Mouse (Mus musculus): ENCODE data around the gene Ptprr.

Gene Ptprr

GRCm38 (mm10) chr10:116196596-116197415 lies 178.8 kb downstream of the Ptprr start:
- in situ Hi-C loops (cut with MboI): no loop called here

GRCm38 (mm10) chr10:116197416-116197939 lies 179.5 kb downstream of the Ptprr start:
- in situ Hi-C loops (cut with MboI): no loop called here

GRCm38 (mm10) chr10:116199035-116199434 lies 181.0 kb downstream of the Ptprr start:
- in situ Hi-C loops (cut with MboI): no loop called here

GRCm38 (mm10) chr10:116201542-116201941 lies 183.5 kb downstream of the Ptprr start:
- in situ Hi-C loops (cut with MboI): no loop called here

- in situ Hi-C loops (cut with MboI): no loop called here
Measured at GRCm38 (mm10) chr10:116205580-116206358, 187.8 kb downstream of the Ptprr start.

- in situ Hi-C loops (cut with MboI): no loop called here
Measured at GRCm38 (mm10) chr10:116206449-116206848, 188.4 kb downstream of the Ptprr start.

GRCm38 (mm10) chr10:116207987-116208726 lies 190.1 kb downstream of the Ptprr start:
- in situ Hi-C loops (cut with MboI): no loop called here

GRCm38 (mm10) chr10:116208727-116209115 lies 190.7 kb downstream of the Ptprr start:
- in situ Hi-C loops (cut with MboI): no loop called here

- in situ Hi-C loops (cut with MboI): no loop called here
Measured at GRCm38 (mm10) chr10:116212127-116212526, 194.1 kb downstream of the Ptprr start.

GRCm38 (mm10) chr10:116220336-116221118 lies 202.5 kb downstream of the Ptprr start:
- in situ Hi-C loops (cut with MboI): no loop called here

GRCm38 (mm10) chr10:116235299-116235698 lies 217.3 kb downstream of the Ptprr start:
- in situ Hi-C loops (cut with MboI): no loop called here

- in situ Hi-C loops (cut with MboI): no loop called here
Measured at GRCm38 (mm10) chr10:116242200-116242599, 224.2 kb downstream of the Ptprr start.

- in situ Hi-C loops (cut with MboI): no loop called here
Measured at GRCm38 (mm10) chr10:116243373-116243772, 225.4 kb downstream of the Ptprr start.

- in situ Hi-C loops (cut with MboI): no loop called here
Measured at GRCm38 (mm10) chr10:116245632-116246031, 227.6 kb downstream of the Ptprr start.

- in situ Hi-C loops (cut with MboI): no loop called here
Measured at GRCm38 (mm10) chr10:116252668-116253067, 234.7 kb downstream of the Ptprr start.

- in situ Hi-C loops (cut with MboI): no loop called here
Measured at GRCm38 (mm10) chr10:116253972-116254371, 236.0 kb downstream of the Ptprr start.

- in situ Hi-C loops (cut with MboI): no loop called here
Measured at GRCm38 (mm10) chr10:116259298-116259697, 241.3 kb downstream of the Ptprr start.

- in situ Hi-C loops (cut with MboI): no loop called here
Measured at GRCm38 (mm10) chr10:116260658-116261433, 242.8 kb downstream of the Ptprr start.

GRCm38 (mm10) chr10:116261559-116261958 lies 243.5 kb downstream of the Ptprr start:
- in situ Hi-C loops (cut with MboI): no loop called here

GRCm38 (mm10) chr10:116264521-116264920 lies 246.5 kb downstream of the Ptprr start:
- in situ Hi-C loops (cut with MboI): no loop called here

Measured in mature B cell (primary cell).